Mouse (Mus musculus) liver, embryonic 11.5 days (tissue): ENCODE measurements at regions not wholly inside any gene's neighbourhood (a gene's known extent, or its start where the extent isn't known, plus 50 kb on each side); places are given as distances from the start of the nearest gene placed in this dataset.

ENCODE experiments used
- ATAC-seq: fragments of 200-750 bp; cut with Nextera tagmentation; replicated peaks from 2 replicates; pipeline ENCODE4 v1.8.0; 2017; ENCODE audit warnings: moderate number of reproducible peaks, mild to moderate bottlenecking, moderate TSS enrichment, moderate library complexity; ENCODE audit not compliant: low FRiP score
- DNase-seq: peaks from one replicate; pipeline ENCODE4 v3.0.0-alpha.2; 2017; ENCODE audit warnings: low spot score
- H3K27ac ChIP-seq: fragments of 300-500 bp; sonication (generic); 2 replicates; pipeline ENCODE4 v1.5.1; 2014; ENCODE audit warnings: mild to moderate bottlenecking, low read depth, low read length, control low read depth
- H3K27me3 ChIP-seq: fragments of 300-500 bp; sonication (generic); replicated peaks from 2 replicates; pipeline ENCODE4 v1.6.1; 2014; ENCODE audit warnings: low read length, mixed read lengths; ENCODE audit not compliant: control insufficient read depth, insufficient read depth
- H3K36me3 ChIP-seq: fragments of 300-500 bp; sonication (generic); 2 replicates; pipeline ENCODE4 v1.6.1; 2014; ENCODE audit warnings: mild to moderate bottlenecking, low read length, moderate library complexity, mixed read lengths; ENCODE audit not compliant: control insufficient read depth, insufficient read depth
- H3K4me1 ChIP-seq: fragments of 300-500 bp; sonication (generic); replicated peaks from 2 replicates; pipeline ENCODE4 v1.6.1; 2014; ENCODE audit warnings: low read length, mixed read lengths; ENCODE audit not compliant: control insufficient read depth, insufficient read depth
- H3K4me2 ChIP-seq: fragments of 300-500 bp; sonication (generic); 2 replicates; pipeline ENCODE4 v1.6.1; 2014; ENCODE audit warnings: mild to moderate bottlenecking, control low read depth, moderate library complexity
- H3K4me3 ChIP-seq: fragments of 300-500 bp; sonication (generic); 2 replicates; pipeline ENCODE4 v1.5.1; 2014; ENCODE audit warnings: low read depth, low read length, control low read depth
- H3K9ac ChIP-seq: fragments of 300-500 bp; sonication (generic); 2 replicates; pipeline ENCODE4 v1.6.1; 2014; ENCODE audit warnings: low read depth, low read length, control low read depth
- H3K9me3 ChIP-seq: fragments of 300-500 bp; sonication (generic); 2 replicates; pipeline ENCODE4 v1.6.1; 2016; ENCODE audit warnings: low read length, inconsistent platforms, mixed read lengths; ENCODE audit not compliant: control insufficient read depth
- WGBS: fragments of 180-500 bp; shearing (Covaris S2); extraction: QIAGEN DNeasy Blood & Tissue Kit; methylation state at CpG from one replicate; pipeline ENCODE4 v1.1.7; 2014; 5-methylcytosine and 5-hydroxymethylcytosine counted together

DNA sequence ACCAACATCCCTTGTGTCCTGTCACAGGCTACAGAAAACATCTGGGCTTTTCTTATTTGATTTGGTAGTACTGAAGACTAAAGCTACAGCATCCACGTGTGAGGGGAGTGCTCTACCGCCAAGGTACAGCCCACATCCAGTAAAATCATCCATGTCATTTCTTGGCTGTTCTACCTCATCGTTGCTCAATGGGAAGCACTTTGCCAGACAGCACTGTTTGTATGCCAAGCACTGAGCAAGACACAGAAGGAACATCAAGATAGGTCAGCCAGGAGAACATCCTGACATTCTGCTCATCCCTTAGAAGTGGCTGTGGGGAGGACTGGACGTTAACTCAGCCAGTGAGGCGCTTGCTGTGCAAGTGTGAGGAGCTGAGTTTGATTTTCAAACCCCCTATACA, 178.9 kb downstream of the Insig2 start:
- WGBS: 71% methylated on average over 5 of the region's 5 CpGs
- Histone ChIP-seq H3K27ac (no peak overlapping the region), H3K36me3 (no peaks in the 10 kb centered on the region), H3K9me3 (no peaks in the 10 kb centered on the region), H3K4me1 (no peaks in the 10 kb centered on the region), H3K4me3 (no peak overlapping the region), H3K4me2 (no peak overlapping the region), H3K27me3 (no peaks in the 10 kb centered on the region), H3K9ac (no peak overlapping the region)
- ATAC-seq: no peak
- DNase-seq: no peak

GRCm38 (mm10) chr1:121154616-121155015, 177.8 kb downstream of the Insig2 start:
- Histone ChIP-seq H3K4me3 (no peak overlapping the region), H3K9me3 (no peaks in the 10 kb centered on the region), H3K4me2 (no peak overlapping the region), H3K4me1 (no peaks in the 10 kb centered on the region), H3K36me3 (no peaks in the 10 kb centered on the region), H3K27me3 (no peaks in the 10 kb centered on the region), H3K27ac (no peak overlapping the region), H3K9ac (no peak overlapping the region)
- ATAC-seq (no peak), DNase-seq (no peak)
- 32% methylated on average over 8 of the region's 8 CpGs for WGBS

DNA sequence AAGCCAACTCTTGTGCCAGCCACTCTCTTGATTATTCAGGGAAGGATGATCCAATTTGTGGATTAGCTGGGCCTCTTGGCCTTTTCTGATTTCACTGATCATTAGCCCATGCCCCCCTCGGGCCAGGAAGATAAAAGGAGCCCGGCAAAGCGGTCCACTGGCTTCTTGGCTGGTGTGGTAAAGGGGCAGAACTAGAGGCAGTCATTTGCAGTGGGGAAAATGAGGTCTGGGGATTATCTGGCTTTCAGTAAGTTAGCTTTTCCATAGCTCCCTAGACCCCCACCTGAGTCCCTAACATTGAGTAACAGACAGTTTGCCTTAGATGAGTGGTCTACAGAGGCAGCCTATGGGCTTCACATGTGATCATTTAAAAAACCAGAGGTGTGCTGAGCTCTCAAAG, 163.7 kb downstream of the Insig2 start:
- H3K4me3 ChIP-seq: no peak overlapping the region
- H3K36me3 ChIP-seq: no peaks in the 10 kb centered on the region
- H3K9me3 ChIP-seq: no peaks in the 10 kb centered on the region
- no peaks in the 10 kb centered on the region for H3K4me1 ChIP-seq
- DNase-seq (no peak), ATAC-seq (no peak)
- 44% methylated on average over 3 of the region's 3 CpGs for WGBS
- H3K27ac ChIP-seq: no peak overlapping the region
- no peaks in the 10 kb centered on the region for H3K27me3 ChIP-seq
- H3K4me2 ChIP-seq: no peak overlapping the region
- no peak overlapping the region for H3K9ac ChIP-seq

DNA sequence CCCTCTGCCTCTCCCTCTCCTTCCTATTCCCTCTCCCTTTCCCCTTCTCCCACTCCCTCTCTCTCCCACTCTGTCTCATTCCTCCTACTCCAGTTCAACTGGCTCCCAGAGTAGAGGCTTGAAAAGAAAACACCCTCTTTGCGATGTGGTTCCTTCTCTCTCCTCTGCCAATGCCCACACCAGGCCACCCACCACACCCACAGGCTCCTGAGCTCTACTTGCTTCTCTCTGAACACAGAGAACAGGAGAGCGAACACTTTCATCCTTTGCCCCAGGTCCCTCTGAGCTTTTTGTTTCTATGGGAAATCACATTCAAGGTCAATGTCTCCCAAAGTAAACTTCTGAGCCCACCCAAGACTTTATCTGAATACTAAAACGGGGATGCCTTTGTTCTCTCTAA, 155.8 kb downstream of the Insig2 start:
- DNase-seq: no peak
- WGBS: 11% methylated on average over 3 of the region's 3 CpGs
- H3K9ac ChIP-seq: no peak overlapping the region

DNA sequence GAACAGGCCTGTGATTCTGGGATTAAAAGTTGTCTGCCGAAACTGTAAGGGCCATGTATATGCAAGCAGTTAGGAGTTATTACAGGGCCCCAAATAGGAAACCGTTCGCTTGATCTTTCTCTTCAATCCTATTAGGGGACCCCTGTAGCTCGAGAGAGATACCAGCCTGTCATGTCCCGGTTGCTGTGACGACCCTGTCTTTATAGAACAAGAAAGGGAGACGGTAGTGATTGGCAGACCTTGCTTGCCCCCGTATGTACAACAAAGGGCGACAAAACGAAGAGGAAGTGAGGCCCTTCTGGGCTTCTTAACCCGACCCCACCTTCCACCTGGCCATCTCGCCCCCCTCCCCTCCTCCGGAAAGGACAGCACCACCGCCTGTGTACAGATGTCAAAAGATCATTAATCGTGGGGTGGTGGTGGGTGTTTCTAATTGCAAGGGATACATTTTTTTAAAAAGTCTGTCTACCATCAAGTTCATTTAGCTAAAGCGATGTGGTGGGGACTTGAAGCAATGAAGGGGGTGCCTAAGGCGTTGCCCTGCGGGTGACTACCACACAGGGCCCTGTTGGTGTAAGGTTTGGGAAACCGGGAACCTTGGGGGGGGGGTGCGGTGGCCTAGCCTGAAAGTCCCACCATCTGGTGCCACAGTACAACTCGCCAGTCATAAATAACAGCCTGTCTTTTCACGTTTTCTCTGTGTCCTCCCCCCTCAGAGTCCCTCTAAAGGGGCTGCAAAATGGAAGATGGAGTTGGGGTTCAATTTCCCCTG, 155.1 kb downstream of the Insig2 start:
- H3K4me3 ChIP-seq: no peak overlapping the region
- no peaks in the 10 kb centered on the region for H3K36me3 ChIP-seq
- H3K9me3 ChIP-seq: no peaks in the 10 kb centered on the region
- no peaks in the 10 kb centered on the region for H3K4me1 ChIP-seq
- DNase-seq: no peak
- H3K27me3 ChIP-seq: peaks cover 41% of the 10 kb centered on the region
- H3K9ac ChIP-seq: no peak overlapping the region
- ATAC-seq: no peak
- no peak overlapping the region for H3K27ac ChIP-seq
- WGBS: 6% methylated on average over 22 of the region's 22 CpGs
- H3K4me2 ChIP-seq: no peak overlapping the region

More for the DNA sequence above, 155.8 kb downstream of the Insig2 start:
- H3K9me3 ChIP-seq: no peaks in the 10 kb centered on the region
- H3K27ac ChIP-seq: no peak overlapping the region
- H3K27me3 ChIP-seq: peaks cover 41% of the 10 kb centered on the region
- no peaks in the 10 kb centered on the region for H3K36me3 ChIP-seq
- no peak for ATAC-seq
- no peak overlapping the region for H3K4me3 ChIP-seq
- no peaks in the 10 kb centered on the region for H3K4me1 ChIP-seq
- H3K4me2 ChIP-seq: no peak overlapping the region

DNA sequence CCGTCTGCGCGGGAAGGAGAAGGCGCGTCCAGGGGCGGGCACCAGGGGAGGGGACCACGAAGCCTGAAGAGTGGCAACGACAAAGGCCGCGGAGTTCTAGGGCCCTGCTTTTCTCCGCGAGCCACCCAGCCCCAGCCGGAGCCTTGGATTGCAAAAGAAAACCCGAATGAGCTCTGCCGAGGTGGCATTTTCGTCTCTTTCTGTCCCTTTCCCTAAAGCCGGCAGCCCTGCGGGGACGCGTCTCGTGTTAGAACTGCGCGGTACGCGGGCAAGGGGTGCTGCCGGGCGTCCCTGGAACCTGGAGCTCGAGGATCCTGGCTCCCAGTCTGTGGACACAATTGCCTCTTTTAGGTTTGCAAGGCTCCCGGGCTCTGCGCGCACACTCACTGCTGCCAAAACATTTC, 154.5 kb downstream of the Insig2 start:
- ATAC-seq (no peak), DNase-seq (peak; percentile 46)
- peak overlapping the region; percentile 7; the same call in 1 of the 2 replicates for H3K4me3 ChIP-seq
- no peaks in the 10 kb centered on the region for H3K36me3 ChIP-seq
- WGBS: 2% methylated on average over 31 of the region's 31 CpGs
- H3K27ac ChIP-seq: no peak overlapping the region
- H3K27me3 ChIP-seq: peaks cover 41% of the 10 kb centered on the region
- no peaks in the 10 kb centered on the region for H3K9me3 ChIP-seq
- no peak overlapping the region for H3K9ac ChIP-seq
- H3K4me2 ChIP-seq: no peak overlapping the region
- no peaks in the 10 kb centered on the region for H3K4me1 ChIP-seq

- H3K4me2 ChIP-seq: no peak overlapping the region
- no peaks in the 10 kb centered on the region for H3K4me1 ChIP-seq
- no peak overlapping the region for H3K27ac ChIP-seq
- no peak overlapping the region for H3K9ac ChIP-seq
- no peaks in the 10 kb centered on the region for H3K9me3 ChIP-seq
- ATAC-seq (no peak), DNase-seq (no peak)
- no peaks in the 10 kb centered on the region for H3K36me3 ChIP-seq
- no peak overlapping the region for H3K4me3 ChIP-seq
- 2% methylated on average over 17 of the region's 17 CpGs for WGBS
- peaks cover 41% of the 10 kb centered on the region for H3K27me3 ChIP-seq
Measured at GRCm38 (mm10) chr1:121178611-121179245, 153.7 kb downstream of the Insig2 start.

DNA sequence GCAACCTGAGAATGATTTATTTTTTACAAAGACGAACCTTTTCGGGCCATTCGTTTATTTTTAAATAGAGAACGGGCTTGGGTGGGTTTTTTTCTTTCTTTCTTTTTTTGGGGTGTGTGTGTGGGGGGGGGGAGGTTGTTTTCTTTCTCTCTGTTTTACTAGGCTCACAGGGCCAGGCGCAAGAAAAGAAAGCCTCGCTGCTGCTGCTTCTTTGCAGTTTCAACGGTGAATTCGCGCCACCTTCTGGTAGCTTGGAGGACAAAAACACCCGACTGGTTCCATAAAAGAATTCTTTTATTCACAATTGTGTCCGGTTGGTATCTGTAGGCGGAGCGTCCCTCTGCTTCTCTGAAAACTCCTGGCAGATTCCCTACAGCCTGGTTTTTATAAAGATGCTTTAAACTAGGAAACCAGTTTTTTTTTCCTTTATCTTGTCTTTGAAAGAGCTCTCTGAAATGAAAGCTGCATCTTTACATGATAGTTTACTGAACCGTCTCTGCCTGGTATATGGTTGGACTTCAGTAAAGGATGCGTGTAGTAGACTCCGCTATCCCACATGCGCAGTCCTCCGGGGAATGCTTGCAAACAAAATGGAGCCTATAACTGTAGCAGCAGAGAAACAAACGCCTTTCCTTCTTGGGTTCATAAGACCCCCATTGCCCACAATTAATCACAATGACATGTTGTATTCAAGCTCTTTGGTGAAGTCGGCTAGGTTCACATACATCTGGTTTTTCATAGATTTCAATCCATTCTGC, 151.9 kb downstream of the Insig2 start:
- Histone ChIP-seq H3K4me3 (no peak overlapping the region), H3K27ac (no peak overlapping the region), H3K36me3 (no peaks in the 10 kb centered on the region), H3K27me3 (peaks cover 40% of the 10 kb centered on the region), H3K4me2 (no peak overlapping the region), H3K4me1 (no peaks in the 10 kb centered on the region), H3K9me3 (no peaks in the 10 kb centered on the region), H3K9ac (no peak overlapping the region)
- ATAC-seq: no peak
- DNase-seq: peak; percentile 44
- WGBS: 21% methylated on average over 20 of the region's 20 CpGs
